Mouse (Mus musculus) liver, embryonic 14.5 days (tissue): ENCODE data around the gene Selenof. TPM values are rescaled to one million over a fixed set of nuclear protein-coding genes. Genes with fewer than 3 reads are reported as not detected.
"Not testable (repeated sequence)": the region's sequence is repeated elsewhere in the genome, so short reads cannot be mapped to it uniquely, and the experiment has no call there.

Experiments used
- ATAC-seq: fragments of 200-750 bp; cut with Nextera tagmentation; 2 replicates; pipeline ENCODE4 v1.8.0; 2017; ENCODE audit warnings: moderate number of reproducible peaks, mild to moderate bottlenecking, moderate library complexity; ENCODE audit not compliant: insufficient read depth
- DNase-seq, 3 experiments: peaks; one replicate each; pipeline ENCODE4 v3.0.0-alpha.2; 2012 to 2013; ENCODE audit warnings: low read depth in 3 of 3, low spot score in 3 of 3
- H3K27ac ChIP-seq: fragments of 300-500 bp; sonication (generic); 2 replicates; pipeline ENCODE4 v1.5.1; 2014; ENCODE audit warnings: moderate library complexity, mild to moderate bottlenecking, control low read depth, inconsistent platforms
- H3K27me3 ChIP-seq: fragments of 300-500 bp; sonication (generic); 2 replicates; pipeline ENCODE4 v1.6.1; 2014; ENCODE audit warnings: mild to moderate bottlenecking, low read length, moderate library complexity; ENCODE audit not compliant: control insufficient read depth, insufficient read depth
- H3K36me3 ChIP-seq: fragments of 300-500 bp; sonication (generic); replicated peaks from 2 replicates; pipeline ENCODE4 v1.6.1; 2014; ENCODE audit warnings: low read depth; ENCODE audit not compliant: control insufficient read depth, insufficient read depth
- H3K4me1 ChIP-seq, 2 experiments: fragments of 200-500 bp in 1 of 2; fragments of 300-500 bp in 1 of 2; sonication (generic) in 1 of 2; replicated peaks; 2 replicates each; pipeline ENCODE4 v1.6.1; 2012 to 2014; ENCODE audit warnings: antibody characterized with exemption in 1 of 2, inconsistent platforms in 1 of 2, low read length in 1 of 2; ENCODE audit not compliant: control insufficient read depth in 2 of 2, insufficient read depth in 2 of 2
- H3K4me2 ChIP-seq: fragments of 300-500 bp; sonication (generic); 2 replicates; pipeline ENCODE4 v1.6.1; 2014; ENCODE audit warnings: low read depth, mild to moderate bottlenecking, control low read depth, moderate library complexity
- H3K4me3 ChIP-seq, 2 experiments: fragments of 200-500 bp in 1 of 2; fragments of 300-500 bp in 1 of 2; sonication (generic) in 1 of 2; 2 replicates each; pipeline ENCODE4 v1.5.1; 2012 to 2014; ENCODE audit warnings: low read depth in 2 of 2, low read length in 2 of 2, mild to moderate bottlenecking in 2 of 2, control low read depth in 1 of 2, inconsistent platforms in 1 of 2, moderate library complexity in 1 of 2; ENCODE audit not compliant: insufficient read depth in 1 of 2
- H3K9ac ChIP-seq: fragments of 300-500 bp; sonication (generic); replicated peaks from 2 replicates; pipeline ENCODE4 v1.6.1; 2014; ENCODE audit warnings: mild to moderate bottlenecking, control low read depth, moderate library complexity
- H3K9me3 ChIP-seq: fragments of 300-500 bp; sonication (generic); 2 replicates; pipeline ENCODE4 v1.6.1; 2016; ENCODE audit warnings: low read length, mixed read lengths; ENCODE audit not compliant: control insufficient read depth
- CTCF ChIP-seq: IDR thresholded peaks from 2 replicates; pipeline ENCODE4 v1.5.1; 2016; ENCODE audit warnings: antibody characterized with exemption, low read depth, control low read depth
- EP300 ChIP-seq: IDR thresholded peaks from 2 replicates; pipeline ENCODE4 v1.6.1; 2016; ENCODE audit warnings: antibody characterized with exemption, low read depth
- WGBS: fragments of 180-500 bp; shearing (Covaris S2); extraction: QIAGEN DNeasy Blood & Tissue Kit; methylation state at CpG from one replicate; pipeline ENCODE4 v1.1.7; 2014; ENCODE audit not compliant: insufficient replicate concordance; 5-methylcytosine and 5-hydroxymethylcytosine counted together
- polyA plus RNA-seq, 2 experiments: library from polyadenylated mRNA; depleted of rRNA in 1 of 2; stranded (reverse) in 1 of 2; unstranded in 1 of 2; fragments of >200 nt; fragmentation: Nextera tagmentation in 1 of 2; extraction: Ambion mirVana in 1 of 2; gene quantifications; 2 replicates each; pipeline versions ENCODE4 v1.2.1 to v1.2.3; 2012 to 2014

Gene Selenof
- polyA plus RNA-seq, 2 experiments, result 141 to 263 TPM

GRCm38 (mm10) chr3:144602413-144602812, 32.3 kb downstream of the Selenof start:
- no peak for TF ChIP-seq CTCF
- no peak for TF ChIP-seq EP300
- WGBS, result 55% methylated on average over 4 of the region's 4 CpGs
- H3K4me3 ChIP-seq, result no peak overlapping the region
- H3K27ac ChIP-seq, result no peak overlapping the region
- H3K36me3 ChIP-seq, result peaks cover 8% of the 10 kb centered on the region
- no peaks in the 10 kb centered on the region for H3K9me3 ChIP-seq
- H3K27me3 ChIP-seq, result no peaks in the 10 kb centered on the region
- DNase-seq, result no peak
- no peak overlapping the region for H3K4me2 ChIP-seq
- no peak for ATAC-seq
- H3K9ac ChIP-seq, result no peak overlapping the region
- peaks cover 0 to 3% of the 10 kb centered on the region in 2 experiments; a peak in 1 of 4 replicates for H3K4me1 ChIP-seq

GRCm38 (mm10) chr3:144602819-144603218, 32.7 kb downstream of the Selenof start:
- Histone ChIP-seq H3K4me3 (no peak overlapping the region), H3K36me3 (peaks cover 8% of the 10 kb centered on the region), H3K27me3 (no peaks in the 10 kb centered on the region), H3K27ac (no peak overlapping the region), H3K4me2 (no peak overlapping the region), H3K4me1 (peaks cover under 1 to 3% of the 10 kb centered on the region in 2 experiments; a peak in 1 of 4 replicates), H3K9me3 (no peaks in the 10 kb centered on the region), H3K9ac (no peak overlapping the region)
- DNase-seq (no peak), ATAC-seq (no peak)
- TF ChIP-seq EP300 (no peak), CTCF (no peak)
- 52% methylated on average over 7 of the region's 7 CpGs for WGBS

- no peak overlapping the region for H3K4me3 ChIP-seq
- H3K27me3 ChIP-seq, result no peaks in the 10 kb centered on the region
- peaks cover 6 to 7% of the 10 kb centered on the region in 2 experiments; a peak in 3 of 4 replicates for H3K4me1 ChIP-seq
- no peaks in the 10 kb centered on the region for H3K9me3 ChIP-seq
- H3K27ac ChIP-seq, result no peak overlapping the region
- H3K4me2 ChIP-seq, result no peak overlapping the region
- DNase-seq (no peak), ATAC-seq (no peak)
- no peak for TF ChIP-seq CTCF
- no peak for TF ChIP-seq EP300
- peaks cover 3% of the 10 kb centered on the region for H3K36me3 ChIP-seq
- WGBS, result 64% methylated on average over 3 of the region's 3 CpGs
- H3K9ac ChIP-seq, result no peak overlapping the region
These were observed 33.5 kb downstream of the Selenof start for GRCm38 (mm10) chr3:144603558-144603957.

GRCm38 (mm10) chr3:144604205-144604604, 34.1 kb downstream of the Selenof start:
- H3K9me3 ChIP-seq, result no peaks in the 10 kb centered on the region
- DNase-seq (no peak), ATAC-seq (no peak)
- no peak overlapping the region for H3K9ac ChIP-seq
- H3K4me2 ChIP-seq, result no peak overlapping the region
- H3K36me3 ChIP-seq, result peaks cover 3% of the 10 kb centered on the region
- TF ChIP-seq CTCF (no peak), EP300 (no peak)
- no peak overlapping the region for H3K27ac ChIP-seq
- peaks cover 5 to 6% of the 10 kb centered on the region in 2 experiments; a peak in 3 of 4 replicates for H3K4me1 ChIP-seq
- no peak overlapping the region for H3K4me3 ChIP-seq
- H3K27me3 ChIP-seq, result no peaks in the 10 kb centered on the region
- 65% methylated on average over 7 of the region's 7 CpGs for WGBS

GRCm38 (mm10) chr3:144605811-144606210, 35.7 kb downstream of the Selenof start:
- not testable (repeated sequence) for H3K9me3 ChIP-seq, H3K4me3 ChIP-seq, H3K36me3 ChIP-seq, DNase-seq, H3K27me3 ChIP-seq, H3K27ac ChIP-seq, H3K4me2 ChIP-seq, H3K9ac ChIP-seq
- peak; percentile 47; the same call in 1 of the 2 replicates for ATAC-seq
- 57% methylated on average over 7 of the region's 7 CpGs for WGBS
- peaks cover 6 to 13% of the 10 kb centered on the region in 2 experiments; a peak in 3 of 4 replicates for H3K4me1 ChIP-seq
- peak; percentile 60 for TF ChIP-seq CTCF
